Mouse (Mus musculus) cortical plate, adult 2 months (tissue): ENCODE results near the gene Ppp2r3d. TPM values are rescaled to one million over a fixed set of nuclear protein-coding genes. Genes with fewer than 3 reads are reported as not detected.

ENCODE experiments used
- H3K27ac ChIP-seq: fragments of 200-500 bp; 2 replicates; pipeline ENCODE4 v1.5.1; 2012; ENCODE audit warnings: low read length, control low read depth, inconsistent platforms; ENCODE audit not compliant: insufficient read depth
- H3K4me1 ChIP-seq: fragments of 200-500 bp; 2 replicates; pipeline ENCODE4 v1.6.1; 2011; ENCODE audit warnings: low read length; ENCODE audit not compliant: control insufficient read depth, insufficient read depth
- H3K4me3 ChIP-seq: fragments of 200-500 bp; 2 replicates; pipeline ENCODE4 v1.5.1; 2011; ENCODE audit warnings: mild to moderate bottlenecking, low read length, control low read depth; ENCODE audit not compliant: insufficient read depth
- CTCF ChIP-seq: fragments of 200-500 bp; IDR thresholded peaks from 2 replicates; pipeline ENCODE4 v1.5.1; 2011; ENCODE audit warnings: mild to moderate bottlenecking, control low read depth, low read length; ENCODE audit not compliant: insufficient read depth; ENCODE audit errors: extremely low read depth
- POLR2A ChIP-seq: fragments of 200-500 bp; IDR thresholded peaks from 2 replicates; pipeline ENCODE4 v1.6.1; 2011; ENCODE audit warnings: mild to moderate bottlenecking, low read length, control low read depth; ENCODE audit not compliant: insufficient read depth; ENCODE audit errors: extremely low read depth
- polyA plus RNA-seq: library from polyadenylated mRNA; depleted of rRNA; stranded (reverse); fragments of >200 nt; gene quantifications from 2 replicates; pipeline ENCODE4 v1.2.3, GENCODE M21; 2012; rRNA removed

Ppp2r3d gene
- polyA plus RNA-seq, 1 experiment, result 132 TPM

DNA sequence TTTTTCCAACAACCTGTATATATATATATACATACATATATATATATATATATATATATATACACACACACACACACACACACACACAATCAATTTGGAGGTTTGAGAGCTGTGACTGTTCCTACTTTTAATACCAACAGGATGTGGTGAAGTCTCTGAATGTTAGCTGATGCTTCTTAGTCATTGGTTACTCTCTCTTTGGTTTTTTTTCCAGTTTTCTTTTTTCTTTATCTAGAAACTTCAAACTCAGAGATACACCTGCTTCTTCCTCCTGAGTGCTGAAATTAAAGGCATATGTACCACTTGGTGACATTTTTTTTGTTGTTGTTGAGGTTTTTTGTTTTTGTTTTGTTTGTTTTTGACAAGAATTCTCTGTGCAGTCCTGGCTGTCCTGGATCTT, 63.8 kb downstream of the Ppp2r3d start:
- no peaks in the 10 kb centered on the region for H3K4me1 ChIP-seq
- H3K4me3 ChIP-seq, result no peak overlapping the region
- TF ChIP-seq CTCF, result no peak
- no peak for TF ChIP-seq POLR2A
- H3K27ac ChIP-seq, result no peak overlapping the region

DNA sequence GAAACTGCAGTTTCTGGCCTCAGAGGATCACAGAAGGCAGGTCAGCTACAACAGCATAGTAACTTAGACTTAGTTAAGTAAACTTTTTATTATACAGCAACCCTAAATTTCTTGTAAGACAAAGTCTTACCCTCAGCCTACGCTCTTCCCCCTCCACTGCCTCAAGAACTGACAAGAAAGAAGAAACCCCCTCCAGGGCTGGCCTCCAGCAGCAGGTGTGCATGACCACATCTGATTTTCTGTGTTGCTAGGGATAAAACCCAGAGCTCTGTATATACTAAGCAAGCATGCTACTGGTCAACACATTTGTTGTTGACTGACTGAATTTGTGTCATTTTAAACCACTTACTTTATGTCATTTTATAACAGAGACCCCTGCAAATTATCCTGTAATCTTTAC, 65.1 kb downstream of the Ppp2r3d start:
- Histone ChIP-seq H3K27ac (no peak overlapping the region), H3K4me3 (no peak overlapping the region), H3K4me1 (no peaks in the 10 kb centered on the region)
- TF ChIP-seq CTCF (no peak), POLR2A (no peak)

DNA sequence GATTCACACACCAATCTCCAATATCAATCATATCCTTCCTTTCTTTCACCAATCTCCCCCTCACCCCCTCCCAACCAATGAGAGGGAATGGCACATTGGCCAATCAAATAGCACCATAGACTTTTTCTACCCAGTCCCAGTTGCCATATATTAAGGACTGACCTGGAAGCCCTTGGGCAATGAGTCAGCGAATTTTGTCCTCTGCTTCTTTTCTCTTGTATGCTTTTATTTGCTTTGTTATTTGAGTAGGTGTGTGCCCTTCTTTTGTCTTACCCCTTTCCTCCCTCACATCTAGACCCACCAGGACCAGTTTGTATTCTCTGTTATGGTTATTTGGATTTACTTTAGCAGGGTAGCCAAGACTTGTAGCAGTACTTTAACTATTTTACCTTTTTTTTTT, 68.1 kb downstream of the Ppp2r3d start:
- Histone ChIP-seq H3K4me1 (no peaks in the 10 kb centered on the region), H3K4me3 (no peak overlapping the region), H3K27ac (no peak overlapping the region)
- TF ChIP-seq POLR2A (no peak), CTCF (no peak)

Other genes starting within 250 kb of the Ppp2r3d start
- gene 2010315B03Rik, start 164.2 kb downstream of the Ppp2r3d start, polyA plus RNA-seq, result 17.4 and 18.5 TPM in 2 replicates
- not detected in 2 replicates for gene Gm21836, start 16.9 kb upstream of the Ppp2r3d start, polyA plus RNA-seq